8 mouse cellular contexts compared by ENCODE assay signal in genomic region chr1:86520361-86520760, GRCm38 (mm10). TPM values are rescaled to one million over a fixed set of nuclear protein-coding genes. Genes with fewer than 3 reads are reported as not detected.
DNase-seq lines count a peak whose midpoint lies in the region; ATAC-seq and TF ChIP-seq lines count a peak whose summit lies in the region.

No protein-coding gene starts in this region.

- no peak overlapping the region for H3K4me2 ChIP-seq in hindbrain, postnatal 0 days (ENCODE audit: low read depth, low read length)
- no peak overlapping the region for H3K4me2 ChIP-seq in hindbrain, embryonic 16.5 days (ENCODE audit: low read length)

- H3K36me3 ChIP-seq in hindbrain, postnatal 0 days (ENCODE audit: insufficient read depth, low read length) = no peaks in the 10 kb centered on the region
- no peaks in the 10 kb centered on the region for H3K36me3 ChIP-seq in hindbrain, embryonic 16.5 days (ENCODE audit: control insufficient read depth, insufficient read depth, low read length)

- no peak overlapping the region for H3K9ac ChIP-seq in hindbrain, postnatal 0 days (replicated peaks; ENCODE audit: low read length)
- no peak overlapping the region for H3K9ac ChIP-seq in hindbrain, embryonic 16.5 days (ENCODE audit: low read depth, low read length)

- ATAC-seq in hindbrain, postnatal 0 days = no peak
- no peak for ATAC-seq in hindbrain, embryonic 16.5 days
- ATAC-seq in megakaryocyte progenitor cell, adult 5-6 weeks (replicated peaks; ENCODE audit: poor library complexity) = no peak

- no peak for DNase-seq in hindbrain, postnatal 0 days (ENCODE audit: low spot score)
- DNase-seq in B cell, adult 2 months = peak; percentile 48 to 52
- peak; percentile 52 for DNase-seq in MN1 (ENCODE audit: low spot score)
- DNase-seq in kidney, postnatal 10 days = peak; percentile 83
- peak; percentile 73 for DNase-seq in thymus, postnatal 4 days
- no peak for DNase-seq in left cerebral cortex, adult 8-10 months (ENCODE audit: low spot score in 2 of 2)

- H3K27ac ChIP-seq in hindbrain, postnatal 0 days = no peak overlapping the region
- H3K27ac ChIP-seq in hindbrain, embryonic 16.5 days (ENCODE audit: low read depth, low read length) = no peak overlapping the region

- H3K4me3 ChIP-seq in hindbrain, postnatal 0 days (ENCODE audit: low read length) = no peak overlapping the region
- no peak overlapping the region for H3K4me3 ChIP-seq in hindbrain, embryonic 16.5 days (ENCODE audit: low read length)

- TF ChIP-seq CTCF in hindbrain, postnatal 0 days (IDR thresholded peaks at IDR 0.05; ENCODE audit: low read depth) = peak; percentile 63

- H3K4me1 ChIP-seq in hindbrain, postnatal 0 days (ENCODE audit: insufficient read depth, low read length) = peaks cover 4% of the 10 kb centered on the region; the same call in 1 of the 2 replicates
- peaks cover 13% of the 10 kb centered on the region for H3K4me1 ChIP-seq in hindbrain, embryonic 16.5 days (ENCODE audit: control insufficient read depth, insufficient read depth, low read depth, low read length)

- H3K9me3 ChIP-seq in hindbrain, postnatal 0 days (ENCODE audit: low read length) = no peaks in the 10 kb centered on the region
- H3K9me3 ChIP-seq in hindbrain, embryonic 16.5 days (ENCODE audit: control insufficient read depth, low read length) = no peaks in the 10 kb centered on the region

- H3K27me3 ChIP-seq in hindbrain, postnatal 0 days (ENCODE audit: insufficient read depth, low read length) = no peaks in the 10 kb centered on the region
- H3K27me3 ChIP-seq in hindbrain, embryonic 16.5 days (replicated peaks; ENCODE audit: control insufficient read depth, insufficient read depth, low read length) = no peaks in the 10 kb centered on the region

- 42% methylated on average over 7 of the region's 7 CpGs for WGBS in hindbrain, postnatal 0 days
- 45% methylated on average over 7 of the region's 7 CpGs for WGBS in hindbrain, embryonic 16.5 days

RNA-seq across cellular contexts. Expression of gene Ptma, which starts 6.2 kb away (rescaled TPM):
- total RNA-seq in hindbrain, postnatal 0 days (2014; rRNA removed) = 619 and 723 TPM in 2 replicates
- polyA plus RNA-seq in hindbrain, postnatal 0 days (2015; fragmentation: Nextera tagmentation; extraction: Ambion mirVana) = 1,399 and 1,474 TPM in 2 replicates
- 1,165 and 1,204 TPM in 2 replicates for polyA plus RNA-seq in hindbrain, embryonic 16.5 days (2015; fragmentation: Nextera tagmentation; extraction: Ambion mirVana)
- total RNA-seq in megakaryocyte progenitor cell, adult 5-6 weeks (2015) = 6,310 and 6,455 TPM in 2 replicates
- 6,827 and 7,265 TPM in 2 replicates for total RNA-seq in megakaryocyte progenitor cell, adult 5-6 weeks (2017)
- total RNA-seq in left cerebral cortex, adult 8-10 months (2022) = 100 to 1,000 TPM; 407 to 432 (median 416) TPM

Comparison
In these comparisons a context has a peak if more than half of its experiments do, and no peak if none do; other contexts are left out.
1. DNase-seq: peak in B cell, adult 2 months (2 of 2), MN1 (single experiment), kidney, postnatal 10 days (single experiment) and thymus, postnatal 4 days (single experiment); none in hindbrain, postnatal 0 days (single experiment) and left cerebral cortex, adult 8-10 months (0 of 2).